Mouse (Mus musculus) layer of hippocampus, postnatal 36 days (tissue): ENCODE data around the gene Pgd. TPM values are rescaled to one million over a fixed set of nuclear protein-coding genes. Genes with fewer than 3 reads are reported as not detected.
"Not testable (repeated sequence)": the region's sequence is repeated elsewhere in the genome, so short reads cannot be mapped to it uniquely, and the experiment has no call there.

Source experiments
- DNase-seq, 2 experiments: peaks; one replicate each; pipeline ENCODE4 v3.0.0; 2022
- total RNA-seq, 2 experiments: library from RNA; stranded (reverse); gene quantifications; 2 replicates each; pipeline ENCODE4 v1.2.3; 2021

The Pgd gene
- total RNA-seq = 10 to 100 TPM; 31.9 to 33.9 TPM

DNA sequence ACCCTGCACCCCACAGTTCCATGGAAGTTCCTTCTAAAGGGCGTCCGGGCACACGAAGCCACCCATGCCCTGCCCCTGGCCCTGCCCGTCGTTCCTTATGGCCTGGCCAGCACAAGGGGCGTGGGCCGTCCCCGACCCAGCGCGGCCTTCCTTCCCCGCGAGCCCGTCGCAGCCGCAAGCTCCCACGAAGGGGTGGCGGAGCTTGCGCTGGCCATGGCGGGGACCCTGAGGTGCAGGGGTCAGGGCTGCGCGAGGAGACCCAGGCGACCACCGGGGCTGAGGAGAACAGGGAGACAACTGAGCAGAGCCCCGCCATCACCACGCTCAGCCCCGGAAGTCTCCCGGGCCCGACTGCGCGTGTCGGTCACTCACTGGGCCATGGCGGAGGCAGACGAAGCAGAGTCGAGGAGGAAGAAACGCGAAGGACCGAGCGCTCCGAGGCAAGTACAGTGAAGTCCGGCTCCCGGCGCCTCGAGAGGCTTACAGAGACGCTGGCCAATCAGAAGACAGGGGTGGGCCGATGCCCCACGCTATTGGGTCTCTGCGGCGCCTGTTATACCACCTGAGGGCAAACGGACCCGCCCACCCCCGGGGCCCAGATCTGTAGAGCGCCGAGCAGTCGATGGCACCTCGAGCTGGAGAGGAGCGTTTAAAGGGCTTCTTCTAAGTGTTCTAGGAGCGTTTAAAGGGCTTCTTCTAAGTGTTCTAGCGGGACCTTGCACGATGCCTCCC lies at the start of gene Pgd:
Gene Pgd, minus strand, starts transcription at position 557 of the 732 bp plus-strand sequence.
- DNase-seq = peak; percentile 95

GRCm38 (mm10) chr4:149215982-149216381 lies 49.4 kb upstream of the Pgd start:
- DNase-seq = no peak

GRCm38 (mm10) chr4:149215397-149215796 lies 48.8 kb upstream of the Pgd start:
- DNase-seq = no peak

DNA sequence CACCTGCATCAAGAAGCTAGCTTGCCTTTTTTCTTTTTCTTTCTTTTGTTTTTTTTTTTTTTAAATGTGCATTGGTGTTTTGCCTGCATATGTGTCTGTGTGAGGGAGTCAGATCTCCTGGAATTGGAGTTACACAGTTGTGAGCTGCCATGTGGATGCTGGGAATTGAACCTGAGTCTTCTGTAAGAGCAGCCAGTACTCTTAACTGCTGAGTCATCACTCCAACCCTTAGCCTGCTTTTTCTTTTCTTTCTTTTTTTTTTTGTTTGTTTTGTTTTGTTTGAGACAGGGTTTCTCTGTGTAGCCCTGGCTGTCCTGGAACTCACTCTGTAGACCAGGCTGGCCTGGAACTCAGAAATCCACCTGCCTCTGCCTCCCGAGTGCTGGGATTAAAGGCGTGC lies 47.9 kb upstream of the Pgd start:
- DNase-seq = not testable (repeated sequence)

GRCm38 (mm10) chr4:149213466-149213865 lies 46.9 kb upstream of the Pgd start:
- DNase-seq = no peak

- not testable (repeated sequence) for DNase-seq
Measured at GRCm38 (mm10) chr4:149211441-149211840, 44.9 kb upstream of the Pgd start.

- DNase-seq = no peak
Measured at GRCm38 (mm10) chr4:149202467-149202866, 35.9 kb upstream of the Pgd start.

GRCm38 (mm10) chr4:149201110-149201509 lies 34.5 kb upstream of the Pgd start:
- no peak for DNase-seq

- no peak for DNase-seq
Measured at GRCm38 (mm10) chr4:149197180-149197579, 30.6 kb upstream of the Pgd start.

DNA sequence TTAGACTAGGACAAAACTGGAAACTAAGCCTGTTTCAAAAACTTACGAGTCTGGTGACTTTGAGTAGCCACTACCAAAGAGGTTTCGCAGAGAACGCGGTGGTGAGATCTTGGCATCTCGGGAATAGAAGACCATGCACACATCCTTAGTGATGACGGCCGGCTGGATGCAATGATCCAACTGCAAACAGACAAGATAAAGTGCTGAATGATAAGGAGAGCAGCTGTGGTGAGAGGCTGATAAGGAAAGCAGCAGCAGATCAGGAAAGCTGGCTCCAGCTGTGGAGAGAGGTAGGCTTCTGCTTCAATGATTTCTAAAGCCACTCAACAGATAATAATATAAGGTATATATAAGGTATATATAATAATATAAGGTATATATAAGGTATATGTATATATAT lies 24.5 kb upstream of the Pgd start:
- DNase-seq = no peak

GRCm38 (mm10) chr4:149188563-149188962 lies 22.0 kb upstream of the Pgd start:
- DNase-seq = no peak

- no peak for DNase-seq
Measured at GRCm38 (mm10) chr4:149182755-149183154, 16.2 kb upstream of the Pgd start.

GRCm38 (mm10) chr4:149182192-149182591 lies 15.6 kb upstream of the Pgd start:
- no peak for DNase-seq

DNA sequence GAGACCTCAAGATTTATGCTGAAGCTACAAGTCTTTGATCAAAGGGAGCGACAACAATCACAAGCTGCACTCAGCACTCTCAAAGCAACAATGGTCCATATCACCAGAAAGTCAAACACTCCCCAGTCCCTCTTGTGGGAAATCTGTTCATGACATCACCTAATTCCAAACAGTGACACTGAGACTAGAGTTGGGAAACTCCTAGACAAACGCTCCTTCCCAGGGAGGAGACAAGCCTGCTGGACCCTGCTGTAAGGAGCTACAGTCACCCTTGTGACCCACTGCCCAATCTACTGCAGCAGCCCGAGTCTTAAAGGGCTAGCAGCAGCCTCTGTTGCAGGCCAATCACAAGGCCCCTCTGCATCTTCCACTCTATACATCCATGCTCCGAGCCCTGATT lies 13.0 kb upstream of the Pgd start:
- DNase-seq = no peak

DNA sequence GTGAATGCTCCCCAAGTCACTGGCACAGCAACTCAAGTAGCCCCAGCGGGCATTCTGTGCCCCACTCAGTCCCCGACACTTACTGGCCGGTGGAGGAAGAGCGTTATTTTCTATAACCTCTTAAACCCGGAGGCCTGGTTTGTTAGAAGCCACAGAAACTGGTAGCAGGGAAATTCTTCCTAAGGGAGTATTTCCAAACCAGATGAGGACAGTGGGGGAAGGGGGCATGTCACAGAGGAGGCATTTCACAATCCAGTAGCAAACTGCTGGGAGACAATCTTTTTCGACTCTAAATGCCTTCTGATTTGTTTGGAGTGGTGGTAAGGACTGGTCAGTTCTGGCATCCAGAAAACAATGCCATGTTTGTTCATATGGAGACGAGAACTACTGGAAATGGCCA lies 12.6 kb upstream of the Pgd start:
- no peak for DNase-seq

DNA sequence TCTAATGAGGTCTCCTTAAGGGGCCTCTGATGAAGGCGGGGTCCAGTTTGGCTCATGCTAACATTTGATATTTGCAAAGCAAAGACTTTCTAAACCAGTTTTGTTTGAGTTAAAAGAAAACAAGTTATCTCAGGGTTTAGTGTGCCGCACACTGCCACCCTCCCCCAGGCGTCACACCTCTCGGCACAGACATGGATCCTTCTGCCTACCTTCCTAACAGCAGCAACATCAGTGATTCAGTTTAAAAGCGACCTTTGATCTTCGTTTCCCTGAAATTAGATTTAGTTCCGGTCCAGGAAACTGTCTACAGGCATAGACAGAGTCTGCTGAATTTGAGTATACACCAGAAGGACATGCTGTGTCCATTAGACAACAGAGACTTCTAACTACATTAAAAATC lies 11.8 kb upstream of the Pgd start:
- DNase-seq = no peak

- no peak for DNase-seq
Measured at GRCm38 (mm10) chr4:149177046-149177445, 10.5 kb upstream of the Pgd start.

- no peak for DNase-seq
Measured at GRCm38 (mm10) chr4:149176645-149177044, 10.1 kb upstream of the Pgd start.

DNA sequence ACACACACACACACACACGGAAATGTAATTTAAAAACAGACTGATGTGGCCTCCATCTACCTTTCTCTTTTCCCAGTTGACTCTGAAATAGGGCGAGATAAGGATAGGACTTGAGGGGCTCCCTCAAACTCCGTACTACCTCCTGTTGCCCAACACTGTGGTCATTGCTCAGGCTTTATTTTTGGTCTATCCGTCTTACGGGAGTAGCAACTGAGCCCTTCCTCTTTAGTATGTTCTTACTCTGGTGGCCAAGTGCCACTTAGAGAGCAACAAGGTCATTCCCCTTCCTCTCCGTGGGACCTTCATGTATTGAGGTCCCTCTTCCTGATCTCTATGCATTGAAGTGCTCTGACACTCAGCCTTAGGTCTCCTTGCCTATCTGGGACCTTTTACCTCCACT lies 7.1 kb upstream of the Pgd start:
- no peak for DNase-seq

DNA sequence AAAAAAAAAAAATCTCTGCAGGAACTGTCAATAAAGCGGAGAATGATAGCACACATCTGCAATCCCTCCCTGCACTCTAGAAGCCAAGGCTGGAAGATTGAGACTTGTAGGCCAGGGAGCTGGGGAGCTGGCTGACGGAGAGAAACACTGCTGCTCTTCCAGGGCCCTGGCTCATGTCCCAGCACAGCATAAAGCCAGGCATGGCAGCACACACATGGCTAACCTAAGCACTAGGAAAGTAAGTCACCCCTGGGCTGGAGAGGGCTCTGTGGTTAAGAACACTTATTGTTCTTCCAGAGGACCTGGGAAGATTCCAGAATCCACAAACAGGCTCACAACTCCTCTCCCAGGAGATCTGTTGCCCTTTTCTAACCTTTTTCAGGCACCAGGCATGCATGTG lies 6.1 kb upstream of the Pgd start:
- no peak for DNase-seq

DNA sequence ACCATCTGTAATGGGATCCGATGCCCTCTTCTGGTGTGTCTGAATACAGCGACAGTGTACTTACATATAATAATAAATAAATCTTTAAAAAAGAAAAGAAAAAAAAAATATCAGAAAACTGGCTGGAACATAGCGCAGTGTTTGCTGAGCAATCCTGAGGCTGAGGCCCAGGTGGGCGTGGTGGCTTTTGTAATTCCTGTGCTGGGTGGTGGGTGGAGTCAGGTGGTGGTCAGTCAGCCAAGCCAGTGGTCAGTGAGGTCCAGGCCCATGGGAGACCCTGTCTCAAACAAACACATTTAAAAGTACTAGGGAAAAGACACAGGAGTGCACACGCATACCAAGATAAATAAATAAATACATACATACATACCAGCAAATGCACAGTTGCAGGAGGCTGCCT lies 5.5 kb upstream of the Pgd start:
- no peak for DNase-seq

- DNase-seq = no peak
Measured at GRCm38 (mm10) chr4:149171581-149171981, 5.0 kb upstream of the Pgd start.

- DNase-seq = no peak
Measured at GRCm38 (mm10) chr4:149170394-149170931, 3.9 kb upstream of the Pgd start.

DNA sequence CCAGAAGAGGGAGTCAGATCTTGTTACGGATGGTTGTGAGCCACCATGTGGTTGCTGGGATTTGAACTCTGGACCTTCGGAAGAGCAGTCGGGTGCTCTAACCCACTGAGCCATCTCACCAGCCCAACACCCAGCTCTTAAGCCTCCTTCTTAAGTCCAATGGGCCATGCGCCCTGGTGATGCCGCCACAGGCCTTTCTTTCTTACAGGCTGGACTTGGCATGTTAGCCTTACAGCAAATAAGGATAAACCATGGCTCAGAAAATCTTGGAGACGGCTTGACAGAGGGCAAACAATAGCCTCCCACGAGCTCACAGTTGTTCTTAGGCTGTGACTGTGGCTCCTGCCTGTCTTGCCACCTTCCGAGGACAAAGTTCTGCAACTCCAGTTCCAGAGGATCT lies 3.4 kb upstream of the Pgd start:
- DNase-seq = not testable (repeated sequence)

GRCm38 (mm10) chr4:149168016-149168415 lies 1.4 kb upstream of the Pgd start:
- DNase-seq = no peak
